Mouse (Mus musculus): ENCODE data around the gene Zfp811. TPM values are rescaled to one million over a fixed set of nuclear protein-coding genes. Genes with fewer than 3 reads are reported as not detected.

The Zfp811 gene
- polyA plus RNA-seq, 1 experiment from 2014 or later = 0.29 TPM

DNA sequence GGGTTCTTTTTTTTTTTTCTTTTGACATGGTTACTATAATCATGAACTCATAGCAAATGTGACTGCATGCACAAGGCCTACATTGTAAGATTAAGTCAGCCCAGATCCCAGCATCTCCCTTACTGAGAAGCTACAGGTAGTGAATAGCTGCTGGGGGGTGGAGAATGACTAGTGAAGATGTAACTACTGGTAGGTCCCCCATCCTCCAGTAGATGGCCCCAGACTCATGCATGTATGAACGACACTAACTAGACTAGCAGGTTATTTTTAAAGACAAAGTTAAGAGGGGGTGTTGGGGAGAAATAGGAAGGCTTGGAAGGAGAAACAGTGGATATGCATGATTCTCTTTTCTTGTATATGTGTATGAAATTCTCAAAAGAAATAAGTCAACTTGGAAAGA lies 38.5 kb downstream of the Zfp811 start:
- DNase-seq (ENCODE audit: low spot score) (no peak), ATAC-seq (no peak)
- Histone ChIP-seq H3K4me3 (ENCODE audit: low read depth, low read length) (no peak overlapping the region), H3K27ac (ENCODE audit: low read length) (no peak overlapping the region), H3K4me2 (replicated peaks; ENCODE audit: low read depth, low read length) (no peak overlapping the region), H3K27me3 (replicated peaks; ENCODE audit: insufficient read depth, low read length) (no peaks in the 10 kb centered on the region), H3K36me3 (ENCODE audit: insufficient read depth, low read length) (peaks cover 26% of the 10 kb centered on the region), H3K4me1 (ENCODE audit: insufficient read depth, low read depth, low read length) (no peaks in the 10 kb centered on the region), H3K9me3 (ENCODE audit: low read length) (no peaks in the 10 kb centered on the region), H3K9ac (replicated peaks; ENCODE audit: low read depth) (no peak overlapping the region)
- WGBS = 62% methylated on average over 1 of the region's 1 CpGs
- TF ChIP-seq EP300 (IDR thresholded peaks at IDR 0.05) = no peak
- peak; percentile 50 for TF ChIP-seq CTCF (IDR thresholded peaks at IDR 0.05)

DNA sequence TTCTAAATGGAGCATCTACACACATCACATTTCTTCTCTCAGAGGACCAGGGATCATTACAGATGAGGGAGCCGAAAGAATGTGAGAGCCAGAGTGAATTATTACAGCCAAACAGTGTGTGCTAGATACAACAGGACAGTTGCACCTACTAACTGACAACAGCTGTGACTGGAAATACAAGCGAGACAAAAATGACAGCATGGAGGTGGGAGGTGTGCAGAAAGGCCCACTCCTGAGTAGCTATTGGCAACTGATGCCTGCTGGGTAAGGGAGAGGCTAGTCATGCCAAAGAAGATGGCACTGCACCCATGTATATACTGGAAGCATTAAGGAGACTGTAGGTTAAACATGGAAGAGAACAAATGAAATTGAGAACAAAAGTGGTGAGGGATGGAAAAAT lies 43.3 kb downstream of the Zfp811 start:
- no peaks in the 10 kb centered on the region for H3K4me1 ChIP-seq (ENCODE audit: insufficient read depth, low read depth, low read length)
- no peaks in the 10 kb centered on the region for H3K9me3 ChIP-seq (ENCODE audit: low read length)
- no peak overlapping the region for H3K4me2 ChIP-seq (replicated peaks; ENCODE audit: low read depth, low read length)
- H3K9ac ChIP-seq (replicated peaks; ENCODE audit: low read depth) = no peak overlapping the region
- ATAC-seq = no peak
- H3K4me3 ChIP-seq (ENCODE audit: low read depth, low read length) = no peak overlapping the region
- WGBS = 98% methylated on average over 2 of the region's 2 CpGs
- H3K27ac ChIP-seq (ENCODE audit: low read length) = no peak overlapping the region
- no peak for TF ChIP-seq CTCF (IDR thresholded peaks at IDR 0.05)
- TF ChIP-seq EP300 (IDR thresholded peaks at IDR 0.05) = no peak
- peaks cover 5% of the 10 kb centered on the region; the same call in 1 of the 2 replicates for H3K36me3 ChIP-seq (ENCODE audit: insufficient read depth, low read length)
- DNase-seq (ENCODE audit: low spot score) = no peak
- no peaks in the 10 kb centered on the region for H3K27me3 ChIP-seq (replicated peaks; ENCODE audit: insufficient read depth, low read length)

DNA sequence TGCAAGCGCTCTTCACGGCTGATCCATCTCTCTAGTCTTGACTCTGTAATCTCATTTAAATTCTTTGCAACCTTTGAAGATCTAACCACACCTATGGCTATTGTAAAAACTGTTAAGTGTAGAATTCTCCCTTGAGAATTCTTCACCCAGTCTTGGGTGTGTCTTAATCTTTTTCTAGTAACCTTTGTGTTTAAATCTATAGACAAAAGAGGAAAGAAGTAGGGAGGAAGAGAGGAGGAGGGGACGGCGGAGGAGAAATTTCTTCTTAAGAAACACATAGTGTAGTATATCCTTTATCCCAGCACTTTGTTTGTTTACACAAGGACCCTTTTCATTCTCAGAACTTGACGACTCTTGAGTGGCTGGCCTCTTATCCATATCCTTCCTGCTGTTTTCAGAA lies 52.4 kb downstream of the Zfp811 start:
- 43% methylated on average over 5 of the region's 5 CpGs for WGBS

DNA sequence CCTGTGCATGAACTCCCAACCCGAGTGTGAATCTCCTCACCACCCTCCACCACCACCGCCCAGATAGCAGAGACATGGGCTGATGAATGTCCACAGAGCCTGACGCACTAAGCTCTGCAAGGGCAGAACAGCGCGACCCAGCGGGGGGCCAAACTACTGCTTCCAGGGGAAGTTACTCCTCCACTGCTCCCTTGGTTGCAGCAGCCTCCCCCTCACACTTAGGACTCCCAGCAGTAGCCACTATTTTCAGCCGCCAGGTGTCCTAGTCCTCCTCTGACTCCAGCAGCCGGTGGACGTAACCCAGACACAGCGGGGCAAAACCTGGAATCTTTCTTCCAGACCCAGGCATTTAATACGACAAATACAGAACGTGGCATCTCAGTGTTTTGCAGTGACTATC lies 56.1 kb downstream of the Zfp811 start:
- DNase-seq (ENCODE audit: low spot score) (peak; percentile 41), ATAC-seq (peak; percentile 43)
- TF ChIP-seq CTCF (IDR thresholded peaks at IDR 0.05) (peak; percentile 60), EP300 (IDR thresholded peaks at IDR 0.05) (no peak)

More for the DNA sequence above, 52.4 kb downstream of the Zfp811 start:
- H3K36me3 ChIP-seq (ENCODE audit: insufficient read depth, low read length) = no peaks in the 10 kb centered on the region
- ATAC-seq (no peak), DNase-seq (ENCODE audit: low spot score) (no peak)
- H3K9me3 ChIP-seq (ENCODE audit: low read length) = no peaks in the 10 kb centered on the region
- no peak overlapping the region for H3K4me2 ChIP-seq (replicated peaks; ENCODE audit: low read depth, low read length)
- H3K4me3 ChIP-seq (ENCODE audit: low read depth, low read length) = no peak overlapping the region
- no peaks in the 10 kb centered on the region for H3K27me3 ChIP-seq (replicated peaks; ENCODE audit: insufficient read depth, low read length)
- TF ChIP-seq CTCF (IDR thresholded peaks at IDR 0.05) = no peak
- no peak for TF ChIP-seq EP300 (IDR thresholded peaks at IDR 0.05)
- H3K9ac ChIP-seq (replicated peaks; ENCODE audit: low read depth) = no peak overlapping the region
- no peaks in the 10 kb centered on the region for H3K4me1 ChIP-seq (ENCODE audit: insufficient read depth, low read depth, low read length)
- no peak overlapping the region for H3K27ac ChIP-seq (ENCODE audit: low read length)

DNA sequence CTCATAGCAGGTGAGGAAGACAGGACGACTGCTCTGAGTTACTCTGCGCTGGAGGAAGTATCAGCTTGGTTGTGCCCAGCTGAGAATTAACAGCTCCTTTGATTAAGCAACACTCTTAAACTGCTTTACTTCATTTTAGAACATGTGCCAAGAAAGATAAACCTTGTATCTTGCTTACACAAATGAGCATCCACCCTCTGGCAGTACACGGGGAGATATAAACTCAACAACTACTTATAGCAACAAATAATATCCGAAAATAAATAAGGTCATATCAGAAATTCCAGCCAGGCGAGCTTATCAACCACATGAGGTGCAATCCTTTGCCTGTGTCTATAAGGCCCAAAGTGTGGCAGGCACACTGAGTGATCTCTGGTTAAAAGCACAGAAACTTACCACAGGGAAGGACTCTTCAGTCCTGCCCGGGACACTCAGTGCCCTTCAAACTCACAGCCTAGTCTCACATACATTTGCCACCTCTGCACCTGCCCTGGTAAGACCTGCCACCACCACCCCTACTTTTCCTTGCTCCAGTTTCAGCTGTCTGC lies 56.8 kb downstream of the Zfp811 start:
- DNase-seq (ENCODE audit: low spot score) (no peak), ATAC-seq (no peak)
- no peak overlapping the region for H3K4me3 ChIP-seq (ENCODE audit: low read depth, low read length)
- no peak overlapping the region for H3K4me2 ChIP-seq (replicated peaks; ENCODE audit: low read depth, low read length)
- no peak overlapping the region for H3K27ac ChIP-seq (ENCODE audit: low read length)
- H3K9ac ChIP-seq (replicated peaks; ENCODE audit: low read depth) = no peak overlapping the region
- H3K4me1 ChIP-seq (ENCODE audit: insufficient read depth, low read depth, low read length) = no peaks in the 10 kb centered on the region
- no peaks in the 10 kb centered on the region for H3K9me3 ChIP-seq (ENCODE audit: low read length)
- TF ChIP-seq CTCF (IDR thresholded peaks at IDR 0.05) (no peak), EP300 (IDR thresholded peaks at IDR 0.05) (no peak)
- no peaks in the 10 kb centered on the region for H3K27me3 ChIP-seq (replicated peaks; ENCODE audit: insufficient read depth, low read length)
- WGBS = 50% methylated on average over 6 of the region's 6 CpGs
- no peaks in the 10 kb centered on the region for H3K36me3 ChIP-seq (ENCODE audit: insufficient read depth, low read length)

More for the DNA sequence above, 56.1 kb downstream of the Zfp811 start:
- Histone ChIP-seq H3K9ac (replicated peaks; ENCODE audit: low read depth) (no peak overlapping the region), H3K4me3 (ENCODE audit: low read depth, low read length) (no peak overlapping the region), H3K4me2 (replicated peaks; ENCODE audit: low read depth, low read length) (no peak overlapping the region), H3K27me3 (replicated peaks; ENCODE audit: insufficient read depth, low read length) (no peaks in the 10 kb centered on the region), H3K36me3 (ENCODE audit: insufficient read depth, low read length) (no peaks in the 10 kb centered on the region), H3K27ac (ENCODE audit: low read length) (no peak overlapping the region), H3K4me1 (ENCODE audit: insufficient read depth, low read depth, low read length) (no peaks in the 10 kb centered on the region), H3K9me3 (ENCODE audit: low read length) (no peaks in the 10 kb centered on the region)
- WGBS = 14% methylated on average over 12 of the region's 12 CpGs

GRCm38 (mm10) chr17:32750611-32751010 lies 59.1 kb downstream of the Zfp811 start:
- Histone ChIP-seq H3K27me3 (replicated peaks; ENCODE audit: insufficient read depth, low read length) (no peaks in the 10 kb centered on the region), H3K4me1 (ENCODE audit: insufficient read depth, low read depth, low read length) (no peaks in the 10 kb centered on the region), H3K9me3 (ENCODE audit: low read length) (no peaks in the 10 kb centered on the region), H3K4me3 (ENCODE audit: low read depth, low read length) (no peak overlapping the region), H3K9ac (replicated peaks; ENCODE audit: low read depth) (no peak overlapping the region), H3K27ac (ENCODE audit: low read length) (no peak overlapping the region), H3K4me2 (replicated peaks; ENCODE audit: low read depth, low read length) (no peak overlapping the region), H3K36me3 (ENCODE audit: insufficient read depth, low read length) (no peaks in the 10 kb centered on the region)
- WGBS = 41% methylated on average over 5 of the region's 5 CpGs
- no peak for TF ChIP-seq EP300 (IDR thresholded peaks at IDR 0.05)
- TF ChIP-seq CTCF (IDR thresholded peaks at IDR 0.05) = no peak
- ATAC-seq = no peak
- no peak for DNase-seq (ENCODE audit: low spot score)

Other genes with a start within 250 kb of the Zfp811 start
- gene Cyp4f37, start 188.6 kb downstream of the Zfp811 start, polyA plus RNA-seq (2015; fragmentation: Nextera tagmentation; extraction: Ambion mirVana) = not detected in 2 replicates
- gene Cyp4f40, start 151.0 kb downstream of the Zfp811 start, polyA plus RNA-seq (2015; fragmentation: Nextera tagmentation; extraction: Ambion mirVana) = not detected in 2 replicates
- 0.33 and 0.39 TPM in 2 replicates for gene Cyp4f15, start 124.3 kb downstream of the Zfp811 start, polyA plus RNA-seq (2015; fragmentation: Nextera tagmentation; extraction: Ambion mirVana)
- 18.9 and 21.5 TPM in 2 replicates for gene Zfp871, start 21.6 kb downstream of the Zfp811 start, polyA plus RNA-seq (2015; fragmentation: Nextera tagmentation; extraction: Ambion mirVana)
- gene Zfp799, start 20.3 kb upstream of the Zfp811 start, polyA plus RNA-seq (2015; fragmentation: Nextera tagmentation; extraction: Ambion mirVana) = 4.6 and 5.6 TPM in 2 replicates
- 3.9 and 4.9 TPM in 2 replicates for gene Zfp870, start 81.7 kb upstream of the Zfp811 start, polyA plus RNA-seq (2015; fragmentation: Nextera tagmentation; extraction: Ambion mirVana)
- not detected in 2 replicates for gene Cyp4f14, start 107.4 kb upstream of the Zfp811 start, polyA plus RNA-seq (2015; fragmentation: Nextera tagmentation; extraction: Ambion mirVana)
- gene Cyp4f13, start 137.5 kb upstream of the Zfp811 start, polyA plus RNA-seq (2015; fragmentation: Nextera tagmentation; extraction: Ambion mirVana) = 20.8 and 22.0 TPM in 2 replicates
- gene Zfp472, start 155.9 kb upstream of the Zfp811 start, polyA plus RNA-seq (2015; fragmentation: Nextera tagmentation; extraction: Ambion mirVana) = 7.6 and 7.8 TPM in 2 replicates
- 7.3 and 8.4 TPM in 2 replicates for gene Zfp952, start 183.2 kb upstream of the Zfp811 start, polyA plus RNA-seq (2015; fragmentation: Nextera tagmentation; extraction: Ambion mirVana)
- 6.9 and 7.6 TPM in 2 replicates for gene Zfp763, start 223.5 kb upstream of the Zfp811 start, polyA plus RNA-seq (2015; fragmentation: Nextera tagmentation; extraction: Ambion mirVana)